Mouse (Mus musculus) kidney, adult 2 months (tissue): ENCODE results near the gene Lrrc32.

Experiments
- CTCF ChIP-seq: fragments of 200-500 bp; conservative IDR thresholded peaks from 2 replicates; pipeline ENCODE4 v1.5.1; 2011; ENCODE audit warnings: low read depth, mild to moderate bottlenecking, control low read depth, low read length, moderate library complexity, mixed read lengths; ENCODE audit not compliant: insufficient read depth, insufficient read length
- POLR2A ChIP-seq: fragments of 200-500 bp; IDR thresholded peaks from one replicate; pipeline ENCODE4 v1.6.1; 2011; ENCODE audit warnings: low read depth, low read length, control low read depth

GRCm38 (mm10) chr7:98548839-98549238, 59.8 kb downstream of the Lrrc32 start:
- TF ChIP-seq POLR2A: no peak
- no peak for TF ChIP-seq CTCF
